Mouse (Mus musculus) mammary gland, adult 2 months (tissue): ENCODE measurements around the gene Thap7. TPM values are rescaled to one million over a fixed set of nuclear protein-coding genes. Genes with fewer than 3 reads are reported as not detected.

Source experiments
- polyA plus RNA-seq: library from polyadenylated mRNA; depleted of rRNA; stranded (reverse); fragments of >200 nt; gene quantifications from 2 replicates; pipeline ENCODE4 v1.2.3, GENCODE M21; 2012; ENCODE audit warnings: low replicate concordance; rRNA removed

Gene Thap7
- 63.3 and 113 TPM in 2 replicates for polyA plus RNA-seq

DNA sequence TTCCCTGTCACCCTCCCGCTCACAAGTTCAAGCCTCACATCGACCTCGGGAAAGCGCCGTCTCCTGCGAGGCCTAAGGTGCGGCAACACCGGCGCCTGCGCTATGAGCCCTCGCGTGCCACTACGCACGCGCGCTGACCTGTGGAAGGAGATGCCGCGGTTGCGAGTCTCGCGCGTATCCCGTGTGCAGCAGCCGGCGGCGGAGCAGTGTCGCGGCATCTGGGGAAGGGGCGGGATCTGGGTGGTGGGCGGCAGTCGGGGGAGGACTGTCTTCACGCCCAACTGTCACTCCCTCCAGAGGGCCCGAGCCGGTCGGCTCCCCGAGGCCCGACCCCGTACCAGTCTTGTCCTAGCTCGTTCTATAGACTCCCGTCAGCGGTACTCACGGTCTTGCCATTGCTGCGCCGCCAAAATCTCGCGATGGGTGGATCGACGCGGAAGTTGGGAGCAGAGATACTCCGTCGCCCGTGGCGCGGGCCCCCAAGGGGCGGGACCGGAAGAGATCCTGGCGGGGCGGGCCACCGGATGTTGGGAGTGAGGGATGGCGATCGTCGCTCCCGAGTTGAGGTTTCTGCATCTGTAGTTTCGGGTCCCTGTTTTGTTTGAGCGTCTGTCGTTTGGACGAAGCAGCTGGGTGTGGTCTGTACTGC is at the start of gene Thap7:
Thap7 (minus strand) TSS at position 497 of the 649 bp plus-strand sequence.

DNA sequence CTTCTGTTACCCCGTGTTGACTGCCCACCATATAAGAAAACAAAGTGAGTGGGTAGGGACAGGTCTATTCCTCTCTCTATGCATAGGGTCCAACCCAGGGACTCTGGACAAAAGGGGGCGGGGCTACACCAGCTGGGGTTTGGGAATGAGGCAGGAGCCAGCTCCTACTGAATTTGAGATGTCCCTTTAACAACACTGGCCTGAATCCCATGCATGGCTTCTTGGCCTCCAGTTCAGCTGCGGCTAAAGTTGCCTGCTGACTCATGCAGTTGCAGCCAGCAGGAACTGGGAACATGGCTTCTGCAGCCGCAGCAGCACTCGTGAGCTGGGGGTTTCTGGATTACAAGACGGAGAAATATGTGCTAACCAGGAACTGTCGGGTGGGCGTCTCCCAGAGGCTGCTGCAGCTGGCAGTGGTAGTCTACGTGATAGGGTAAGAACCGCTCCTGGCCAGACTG is 30.8 kb upstream of the Thap7 start, which contains the start of gene P2rx6:
P2rx6 (plus strand) TSS at position 135 of the 458 bp plus-strand sequence.

DNA sequence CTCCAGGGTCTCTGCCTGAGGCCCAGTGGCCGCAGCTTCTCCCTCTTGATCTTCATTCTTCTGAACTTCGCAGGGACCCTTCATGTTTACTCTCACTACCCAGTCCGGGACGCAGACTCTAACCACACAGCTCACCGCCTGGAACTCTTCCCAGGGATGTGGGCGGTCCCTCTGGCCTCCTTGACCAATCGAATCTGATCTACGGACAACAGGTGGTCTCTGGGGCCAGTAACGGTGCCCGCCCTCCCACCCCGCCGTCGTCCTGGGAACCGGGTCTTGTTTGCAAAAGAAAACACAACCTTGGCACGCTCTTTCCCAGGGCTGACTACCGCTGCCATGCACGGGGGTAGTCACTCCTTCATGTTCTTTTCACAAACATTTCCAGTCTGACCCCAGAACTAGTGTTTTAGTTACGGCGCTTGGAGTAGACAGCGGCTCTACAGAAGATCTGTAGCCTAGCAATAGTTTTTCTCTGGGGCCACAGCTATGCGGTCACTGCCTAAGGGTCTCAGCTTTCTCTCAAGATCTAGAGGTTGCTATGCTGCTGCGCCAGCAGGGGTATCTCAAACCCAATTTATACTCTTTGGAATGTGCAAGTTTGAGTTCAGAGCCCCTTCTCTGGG is 30.3 kb upstream of the Thap7 start, which contains the start of gene Lrrc74b:
Lrrc74b (minus strand) TSS at position 120 of the 623 bp plus-strand sequence.

DNA sequence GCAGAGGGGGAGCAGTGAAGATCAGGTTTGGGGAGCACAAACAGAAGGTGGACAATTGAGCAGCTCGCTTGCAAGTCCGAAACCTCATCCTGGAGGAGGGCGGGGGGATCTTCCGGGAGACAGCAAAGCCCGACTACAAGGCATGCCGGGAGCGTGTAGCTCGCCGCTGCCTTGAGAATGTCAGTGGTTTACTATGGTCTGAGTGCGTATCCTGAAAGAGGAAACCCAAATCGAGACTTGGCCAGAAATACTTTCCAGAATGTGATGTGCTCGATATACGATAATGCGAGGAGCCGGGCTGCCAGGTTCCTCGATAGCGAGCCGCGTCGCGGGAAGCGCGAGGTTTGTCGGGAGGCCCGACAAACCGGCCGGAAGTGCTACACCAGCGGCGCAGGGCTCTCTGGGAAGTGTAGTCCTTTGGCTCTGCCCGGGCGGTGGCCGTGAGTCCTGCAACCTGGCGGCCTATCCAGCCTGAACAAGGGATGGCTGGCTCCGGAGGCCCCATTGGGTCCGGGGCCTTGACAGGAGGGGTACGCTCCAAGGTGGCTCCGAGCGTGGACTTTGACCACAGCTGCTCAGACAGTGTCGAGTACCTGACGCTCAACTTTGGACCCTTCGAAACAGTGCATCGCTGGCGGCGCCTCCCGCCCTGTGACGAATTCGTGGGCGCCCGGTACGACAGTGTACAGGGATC is 22.2 kb downstream of the Thap7 start, which contains the start of gene Lztr1:
Lztr1 (plus strand) TSS at position 143 of the 694 bp plus-strand sequence.

DNA sequence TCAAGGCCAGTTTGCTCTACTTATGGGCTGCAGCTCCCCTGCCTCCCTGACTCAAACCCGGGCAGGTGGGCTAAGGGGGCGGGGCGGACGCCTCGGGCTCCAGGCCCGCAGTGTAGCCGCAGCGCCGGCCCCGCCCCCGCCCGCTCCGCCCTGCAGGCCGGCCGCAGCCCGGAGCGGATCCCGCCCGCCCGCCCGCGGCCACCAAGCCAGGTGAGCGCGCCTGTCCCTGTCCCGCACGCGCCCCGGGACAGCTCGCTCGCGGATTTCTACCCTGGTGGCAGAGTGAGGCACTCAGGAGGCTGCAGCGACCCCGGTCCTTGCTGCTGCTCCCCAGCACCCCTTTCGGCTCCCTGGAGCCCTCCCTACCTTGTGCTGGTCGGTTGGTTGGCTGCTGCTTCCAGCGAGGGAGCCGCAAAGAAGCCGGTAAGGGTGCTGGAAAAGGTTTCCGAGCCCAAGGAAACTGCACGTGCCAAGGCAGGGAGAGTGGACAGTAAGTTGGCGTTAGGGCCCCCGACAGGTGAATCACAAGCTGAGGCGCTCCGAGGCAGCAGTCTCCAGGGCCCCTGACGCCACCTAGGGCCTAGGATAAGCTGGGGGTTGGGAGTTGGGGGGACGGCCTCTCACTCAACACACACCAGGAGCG is 41.3 kb downstream of the Thap7 start, which contains the start of gene Aifm3:
Aifm3 (plus strand) TSS at position 143 of the 643 bp plus-strand sequence.

Other genes with a start within 250 kb of the Thap7 start
- gene Serpind1, start 199.8 kb downstream of the Thap7 start, polyA plus RNA-seq = 0.45 and 1.3 TPM in 2 replicates
- 5.7 and 8.4 TPM in 2 replicates for gene Snap29, start 125.2 kb downstream of the Thap7 start, polyA plus RNA-seq
- gene Pi4ka, start 124.8 kb downstream of the Thap7 start, polyA plus RNA-seq = 47.9 and 65.5 TPM in 2 replicates
- gene Crkl, start 79.1 kb downstream of the Thap7 start, polyA plus RNA-seq = 67.7 and 91.9 TPM in 2 replicates
- gene Aifm3, start 41.5 kb downstream of the Thap7 start, polyA plus RNA-seq = 1.8 and 1.9 TPM in 2 replicates
- gene Lztr1, start 22.4 kb downstream of the Thap7 start, polyA plus RNA-seq = 229 and 242 TPM in 2 replicates
- 0.39 and 2.4 TPM in 2 replicates for gene Lrrc74b, start 30.1 kb upstream of the Thap7 start, polyA plus RNA-seq
- 4.2 and 10.2 TPM in 2 replicates for gene P2rx6, start 30.7 kb upstream of the Thap7 start, polyA plus RNA-seq
- 17.6 and 17.9 TPM in 2 replicates for gene Slc7a4, start 52.1 kb upstream of the Thap7 start, polyA plus RNA-seq
- gene Smpd4, start 88.2 kb upstream of the Thap7 start, polyA plus RNA-seq = 59.9 and 85.5 TPM in 2 replicates
- gene Ccdc74a, start 115.3 kb upstream of the Thap7 start, polyA plus RNA-seq = 0.78 and 1.2 TPM in 2 replicates
- gene Med15, start 201.8 kb upstream of the Thap7 start, polyA plus RNA-seq = 107 and 152 TPM in 2 replicates
- 66.6 and 67.6 TPM in 2 replicates for gene Klhl22, start 228.5 kb upstream of the Thap7 start, polyA plus RNA-seq